Mouse (Mus musculus) CH12.LX (cell line): ENCODE measurements around the gene Gm44579.

Experiments
- BHLHE40 ChIP-seq: IDR thresholded peaks from 2 replicates; pipeline ENCODE4 v1.6.1; 2011; ENCODE audit warnings: mild to moderate bottlenecking, low read depth, low read length, improper control_type of control experiment
- CHD2 ChIP-seq: IDR thresholded peaks from 2 replicates; pipeline ENCODE4 v1.6.1; 2011; ENCODE audit warnings: low read length, improper control_type of control experiment
- CTCF ChIP-seq, 2 experiments: IDR thresholded peaks in 1 of 2; conservative IDR thresholded peaks in 1 of 2; 2 replicates each; pipeline ENCODE4 v1.5.1; 2011 to 2012; ENCODE audit warnings: low read depth in 2 of 2, low read length in 2 of 2, improper control_type of control experiment in 1 of 2, inconsistent platforms in 1 of 2, mild to moderate bottlenecking in 1 of 2, moderate library complexity in 1 of 2
- EP300 ChIP-seq: IDR thresholded peaks from 2 replicates; pipeline ENCODE4 v1.6.1; 2011; ENCODE audit warnings: low read length, improper control_type of control experiment
- KAT2A ChIP-seq: IDR thresholded peaks from 2 replicates; pipeline ENCODE4 v1.6.1; 2012; ENCODE audit warnings: low read length, improper control_type of control experiment, inconsistent platforms; ENCODE audit not compliant: insufficient replicate concordance
- MAFK ChIP-seq: IDR thresholded peaks from 2 replicates; pipeline ENCODE4 v1.6.1; 2011; ENCODE audit warnings: low read length, improper control_type of control experiment; ENCODE audit not compliant: insufficient replicate concordance
- MAX ChIP-seq: IDR thresholded peaks from 2 replicates; pipeline ENCODE4 v1.6.1; 2011; ENCODE audit warnings: low read length, improper control_type of control experiment
- PAX5 ChIP-seq: IDR thresholded peaks from 2 replicates; pipeline ENCODE4 v1.6.1; 2012; ENCODE audit warnings: low read length, inconsistent platforms, mixed read lengths
- POLR2A ChIP-seq: IDR thresholded peaks from 2 replicates; pipeline ENCODE4 v1.6.1; 2011; ENCODE audit warnings: low read depth, mild to moderate bottlenecking, improper control_type of control experiment, low read length
- RCOR1 ChIP-seq: conservative IDR thresholded peaks from 2 replicates; pipeline ENCODE4 v1.6.1; 2012; ENCODE audit warnings: low read depth, mild to moderate bottlenecking, inconsistent platforms, low read length, improper control_type of control experiment
- SIN3A ChIP-seq: IDR thresholded peaks from 2 replicates; pipeline ENCODE4 v1.6.1; 2012; ENCODE audit warnings: low read length, improper control_type of control experiment, inconsistent platforms
- ZC3H11A ChIP-seq: IDR thresholded peaks from 2 replicates; pipeline ENCODE4 v1.6.1; 2012; ENCODE audit warnings: low read depth, mild to moderate bottlenecking, inconsistent platforms, low read length, improper control_type of control experiment
- ZNF384 ChIP-seq: IDR thresholded peaks from 2 replicates; pipeline ENCODE4 v1.6.1; 2012; ENCODE audit warnings: low read depth, low read length, improper control_type of control experiment, inconsistent platforms

- TF ChIP-seq KAT2A (no peak), RCOR1 (no peak), CTCF (conservative IDR thresholded peaks at IDR 0.05 in 1 of 2, IDR thresholded peaks at IDR 0.05 in 1 of 2; ENCODE audit: low read depth in 2 of 2, low read length in 2 of 2) (no peak), CHD2 (no peak), EP300 (no peak), SIN3A (no peak), MAX (no peak), POLR2A (no peak), MAFK (no peak), ZC3H11A (no peak), BHLHE40 (no peak), ZNF384 (no peak), PAX5 (no peak)
Measured at GRCm38 (mm10) chr15:98167645-98168621, 52.8 kb downstream of the Gm44579 start.
